Mouse (Mus musculus): ENCODE results near the gene Fam122a.

- TF ChIP-seq CTCF (IDR thresholded peaks at IDR 0.05; ENCODE audit: control insufficient read depth, insufficient read depth, insufficient read length) (no peak), MAX (IDR thresholded peaks at IDR 0.05) (no peak), USF1 (IDR thresholded peaks at IDR 0.05; ENCODE audit: low read depth) (no peak), MYOG (IDR thresholded peaks at IDR 0.05; ENCODE audit: control insufficient read depth, extremely low read depth, insufficient read length) (no peak), FOSL1 (IDR thresholded peaks at IDR 0.05; ENCODE audit: insufficient read depth, low read length, poor library complexity, severe bottlenecking) (no peak)
Observed at GRCm38 (mm10) chr19:24456591-24457231, 20.4 kb downstream of the Fam122a start.

Measured in C2C12 (cell line).